Mouse (Mus musculus) forebrain, embryonic 11.5 days (tissue): ENCODE results near the gene Lbhd1. TPM values are rescaled to one million over a fixed set of nuclear protein-coding genes. Genes with fewer than 3 reads are reported as not detected.
"Not testable (repeated sequence)": the region's sequence is repeated elsewhere in the genome, so short reads cannot be mapped to it uniquely, and the experiment has no call there.

ENCODE experiments used
- ATAC-seq: fragments of 200-750 bp; cut with Nextera tagmentation; replicated peaks from 2 replicates; pipeline ENCODE4 v1.8.0; 2017; ENCODE audit warnings: moderate TSS enrichment; ENCODE audit not compliant: low FRiP score
- DNase-seq: peaks from one replicate; pipeline ENCODE4 v3.0.0-alpha.2; 2017; ENCODE audit warnings: low spot score
- H3K27ac ChIP-seq: fragments of 300-500 bp; sonication (generic); 2 replicates; pipeline ENCODE4 v1.5.1; 2014; ENCODE audit warnings: low read depth, low read length
- H3K27me3 ChIP-seq: fragments of 300-500 bp; sonication (generic); 2 replicates; pipeline ENCODE4 v1.6.1; 2014; ENCODE audit warnings: mild to moderate bottlenecking, low read length, mixed read lengths; ENCODE audit not compliant: control insufficient read depth, insufficient read depth
- H3K36me3 ChIP-seq: fragments of 300-500 bp; sonication (generic); 2 replicates; pipeline ENCODE4 v1.6.1; 2014; ENCODE audit warnings: mild to moderate bottlenecking, low read length, moderate library complexity, mixed read lengths; ENCODE audit not compliant: control insufficient read depth, insufficient read depth
- H3K4me1 ChIP-seq: fragments of 300-500 bp; sonication (generic); replicated peaks from 2 replicates; pipeline ENCODE4 v1.6.1; 2014; ENCODE audit warnings: low read length, mixed read lengths; ENCODE audit not compliant: control insufficient read depth, insufficient read depth
- H3K4me2 ChIP-seq: fragments of 300-500 bp; sonication (generic); 2 replicates; pipeline ENCODE4 v1.6.1; 2014; ENCODE audit warnings: low read depth, mild to moderate bottlenecking, low read length, moderate library complexity, mixed read lengths; ENCODE audit not compliant: severe bottlenecking
- H3K4me3 ChIP-seq: fragments of 300-500 bp; sonication (generic); 2 replicates; pipeline ENCODE4 v1.5.1; 2014; ENCODE audit warnings: low read depth, low read length
- H3K9ac ChIP-seq: fragments of 300-500 bp; sonication (generic); 2 replicates; pipeline ENCODE4 v1.6.1; 2014; ENCODE audit warnings: low read length
- H3K9me3 ChIP-seq: fragments of 300-500 bp; sonication (generic); 2 replicates; pipeline ENCODE4 v1.6.1; 2016; ENCODE audit warnings: low read length, mixed read lengths; ENCODE audit not compliant: control insufficient read depth
- WGBS: fragments of 180-500 bp; shearing (Covaris S2); extraction: QIAGEN DNeasy Blood & Tissue Kit; methylation state at CpG from one replicate; pipeline ENCODE4 v1.1.7; 2014; 5-methylcytosine and 5-hydroxymethylcytosine counted together
- polyA plus RNA-seq: library from polyadenylated mRNA; unstranded; fragments of >200 nt; fragmentation: Nextera tagmentation; extraction: Ambion mirVana; gene quantifications from 2 replicates; pipeline ENCODE4 v1.2.1, GENCODE M21; 2014

Lbhd1 gene
- polyA plus RNA-seq, 1 experiment from 2014 or later: 110 TPM

GRCm38 (mm10) chr19:8881034-8881392 lies 2.5 kb upstream of the Lbhd1 start:
- Histone ChIP-seq H3K27ac (no peak overlapping the region; the same call in 1 of the 2 replicates), H3K36me3 (no peaks in the 10 kb centered on the region; the same call in 1 of the 2 replicates), H3K9me3 (no peaks in the 10 kb centered on the region), H3K4me1 (no peaks in the 10 kb centered on the region), H3K4me3 (peak overlapping the region; percentile 76), H3K9ac (peak overlapping the region; percentile 91), H3K4me2 (peak overlapping the region; percentile 87), H3K27me3 (no peaks in the 10 kb centered on the region)
- ATAC-seq (no peak), DNase-seq (no peak)
- 14% methylated on average over 3 of the region's 3 CpGs for WGBS

- no peak for DNase-seq
- Histone ChIP-seq H3K27me3 (no peaks in the 10 kb centered on the region), H3K4me3 (no peak overlapping the region), H3K4me1 (no peaks in the 10 kb centered on the region; the same call in 1 of the 2 replicates), H3K4me2 (peak overlapping the region; percentile 76; the same call in 1 of the 2 replicates), H3K36me3 (no peaks in the 10 kb centered on the region; the same call in 1 of the 2 replicates), H3K9me3 (no peaks in the 10 kb centered on the region), H3K27ac (peak overlapping the region; percentile 62; the same call in 1 of the 2 replicates), H3K9ac (peak overlapping the region; percentile 79; the same call in 1 of the 2 replicates)
- ATAC-seq: no peak
- 52% methylated on average over 1 of the region's 1 CpGs for WGBS
Measured at GRCm38 (mm10) chr19:8886916-8887584, 3.5 kb downstream of the Lbhd1 start.

GRCm38 (mm10) chr19:8887585-8888463 lies 4.3 kb downstream of the Lbhd1 start:
- Histone ChIP-seq H3K27ac (peak overlapping the region; percentile 62; the same call in 1 of the 2 replicates), H3K4me2 (peak overlapping the region; percentile 76), H3K4me3 (peak overlapping the region; percentile 50), H3K36me3 (no peaks in the 10 kb centered on the region; the same call in 1 of the 2 replicates), H3K4me1 (no peaks in the 10 kb centered on the region; the same call in 1 of the 2 replicates), H3K27me3 (no peaks in the 10 kb centered on the region), H3K9ac (peak overlapping the region; percentile 79), H3K9me3 (no peaks in the 10 kb centered on the region)
- 16% methylated on average over 19 of the region's 19 CpGs for WGBS
- DNase-seq: no peak
- ATAC-seq: no peak

GRCm38 (mm10) chr19:8888511-8889385 lies 5.2 kb downstream of the Lbhd1 start, which contains the start of the genes 1810009A15Rik and Gm49416:
1810009A15Rik (plus strand) TSS chr19:8888853.
Gm49416 (plus strand) TSS chr19:8888926.
- Histone ChIP-seq H3K36me3 (no peaks in the 10 kb centered on the region; the same call in 1 of the 2 replicates), H3K27me3 (no peaks in the 10 kb centered on the region), H3K4me1 (no peaks in the 10 kb centered on the region; the same call in 1 of the 2 replicates), H3K9ac (peak within 1 kb of the TSS; percentile 79), H3K4me3 (peak within 1 kb of the TSS; percentile 50), H3K27ac (peak within 1 kb of the TSS; percentile 67), H3K4me2 (peak within 1 kb of the TSS; percentile 76), H3K9me3 (no peaks in the 10 kb centered on the region)
- DNase-seq (peak; percentile 97), ATAC-seq (peak; percentile 96)
- WGBS: under 1% methylated on average over 58 of the region's 58 CpGs

GRCm38 (mm10) chr19:8892829-8893766 lies 9.6 kb downstream of the Lbhd1 start, which contains the start of gene Ints5:
Ints5 (plus strand) TSS chr19:8893005.
- ATAC-seq (peak; percentile 53), DNase-seq (peak; percentile 91)
- Histone ChIP-seq H3K36me3 (no peaks in the 10 kb centered on the region; the same call in 1 of the 2 replicates), H3K4me2 (peak within 1 kb of the TSS; percentile 65), H3K9ac (peak within 1 kb of the TSS; percentile 89), H3K27me3 (no peaks in the 10 kb centered on the region), H3K4me1 (peaks cover 5% of the 10 kb centered on the region; the same call in 1 of the 2 replicates), H3K27ac (peak within 1 kb of the TSS; percentile 25), H3K9me3 (no peaks in the 10 kb centered on the region), H3K4me3 (peak within 1 kb of the TSS; percentile 61)
- 3% methylated on average over 54 of the region's 54 CpGs for WGBS

- no peak for ATAC-seq
- H3K36me3 ChIP-seq: no peaks in the 10 kb centered on the region; the same call in 1 of the 2 replicates
- H3K27ac ChIP-seq: no peak overlapping the region
- H3K9ac ChIP-seq: no peak overlapping the region; the same call in 1 of the 2 replicates
- H3K27me3 ChIP-seq: no peaks in the 10 kb centered on the region
- H3K9me3 ChIP-seq: no peaks in the 10 kb centered on the region
- no peak for DNase-seq
- peaks cover 11% of the 10 kb centered on the region for H3K4me1 ChIP-seq
- WGBS: 96% methylated on average over 9 of the region's 9 CpGs
- no peak overlapping the region for H3K4me3 ChIP-seq
- no peak overlapping the region for H3K4me2 ChIP-seq
Measured at GRCm38 (mm10) chr19:8895397-8895960, 11.9 kb downstream of the Lbhd1 start.

GRCm38 (mm10) chr19:8896231-8896630 lies 12.7 kb downstream of the Lbhd1 start:
- H3K4me2 ChIP-seq, DNase-seq, H3K4me3 ChIP-seq, H3K36me3 ChIP-seq, H3K27me3 ChIP-seq, H3K27ac ChIP-seq, H3K9me3 ChIP-seq, H3K9ac ChIP-seq, ATAC-seq: not testable (repeated sequence)
- peaks cover 11% of the 10 kb centered on the region for H3K4me1 ChIP-seq
- 89% methylated on average over 5 of the region's 5 CpGs for WGBS
